Mouse (Mus musculus): ENCODE measurements around the gene Tmem121b.

The Tmem121b gene

GRCm38 (mm10) chr6:120493374-120494181 lies at the start of gene Tmem121b:
Gene Tmem121b (minus strand): TSS chr6:120493807.
- DNase-seq (ENCODE audit: low read depth, low spot score): no peak

GRCm38 (mm10) chr6:120542061-120542460 lies 48.5 kb upstream of the Tmem121b start:
- peak; percentile 33 for DNase-seq (ENCODE audit: low read depth, low spot score)

GRCm38 (mm10) chr6:120541386-120541785 lies 47.8 kb upstream of the Tmem121b start:
- DNase-seq (ENCODE audit: low read depth, low spot score): no peak

- DNase-seq (ENCODE audit: low read depth, low spot score): no peak
Observed at GRCm38 (mm10) chr6:120539781-120540231, 46.2 kb upstream of the Tmem121b start.

GRCm38 (mm10) chr6:120539132-120539759 lies 45.6 kb upstream of the Tmem121b start:
- peak; percentile 76 for DNase-seq (ENCODE audit: low read depth, low spot score)

GRCm38 (mm10) chr6:120536337-120536736 lies 42.7 kb upstream of the Tmem121b start:
- DNase-seq (ENCODE audit: low read depth, low spot score): no peak

GRCm38 (mm10) chr6:120532594-120532993 lies 39.0 kb upstream of the Tmem121b start:
- DNase-seq (ENCODE audit: low read depth, low spot score): no peak

- peak; percentile 91 for DNase-seq (ENCODE audit: low read depth, low spot score)
Observed at GRCm38 (mm10) chr6:120531020-120531965, 37.7 kb upstream of the Tmem121b start, which contains the start of gene Hdhd5. Gene Hdhd5 (minus strand): TSS chr6:120531319.

GRCm38 (mm10) chr6:120529123-120529522 lies 35.5 kb upstream of the Tmem121b start:
- no peak for DNase-seq (ENCODE audit: low read depth, low spot score)

- no peak for DNase-seq (ENCODE audit: low read depth, low spot score)
Observed at GRCm38 (mm10) chr6:120524796-120525195, 31.2 kb upstream of the Tmem121b start.

GRCm38 (mm10) chr6:120519647-120520046 lies 26.0 kb upstream of the Tmem121b start:
- no peak for DNase-seq (ENCODE audit: low read depth, low spot score)

- DNase-seq (ENCODE audit: low read depth, low spot score): no peak
Observed at GRCm38 (mm10) chr6:120517311-120517710, 23.7 kb upstream of the Tmem121b start.

- no peak for DNase-seq (ENCODE audit: low read depth, low spot score)
Observed at GRCm38 (mm10) chr6:120516879-120517278, 23.3 kb upstream of the Tmem121b start.

- no peak for DNase-seq (ENCODE audit: low read depth, low spot score)
Observed at GRCm38 (mm10) chr6:120516422-120516821, 22.8 kb upstream of the Tmem121b start.

- DNase-seq (ENCODE audit: low read depth, low spot score): no peak
Observed at GRCm38 (mm10) chr6:120511212-120511611, 17.6 kb upstream of the Tmem121b start.

GRCm38 (mm10) chr6:120510425-120510824 lies 16.8 kb upstream of the Tmem121b start:
- no peak for DNase-seq (ENCODE audit: low read depth, low spot score)

- DNase-seq (ENCODE audit: low read depth, low spot score): no peak
Observed at GRCm38 (mm10) chr6:120509975-120510374, 16.4 kb upstream of the Tmem121b start.

GRCm38 (mm10) chr6:120508645-120509044 lies 15.0 kb upstream of the Tmem121b start:
- no peak for DNase-seq (ENCODE audit: low read depth, low spot score)

GRCm38 (mm10) chr6:120505531-120505930 lies 11.9 kb upstream of the Tmem121b start:
- DNase-seq (ENCODE audit: low read depth, low spot score): no peak

- no peak for DNase-seq (ENCODE audit: low read depth, low spot score)
Observed at GRCm38 (mm10) chr6:120504051-120504450, 10.4 kb upstream of the Tmem121b start.

GRCm38 (mm10) chr6:120496544-120496943 lies 2.9 kb upstream of the Tmem121b start:
- DNase-seq (ENCODE audit: low read depth, low spot score): no peak
